Mouse (Mus musculus): ENCODE measurements around the gene Alg13. TPM values are rescaled to one million over a fixed set of nuclear protein-coding genes. Genes with fewer than 3 reads are reported as not detected.

The Alg13 gene
- polyA plus RNA-seq (2021; fragmentation: Nextera tagmentation): 4.1 and 5.6 TPM in 2 replicates
- long read RNA-seq, experiment 1, full-length matches to known transcripts: 18 of 22 reads
- long read RNA-seq, experiment 1, partial matches to known transcripts: 2 of 22 reads
- long read RNA-seq, experiment 1, other reads (novel, unspliced or antisense): 2 of 22 reads
- long read RNA-seq, experiment 2, partial matches to known transcripts: 1 of 5 reads
- long read RNA-seq, experiment 2, other reads (novel, unspliced or antisense): 0 of 5 reads

GRCm38 (mm10) chrX:144317548-144318163 lies at the start of gene Alg13:
TSS of gene Alg13 (plus strand) at chrX:144317804.

Other genes with a start within 250 kb of the Alg13 start
- gene A730046J19Rik, start 164.1 kb upstream of the Alg13 start, polyA plus RNA-seq (2021; fragmentation: Nextera tagmentation): 0.15 TPM in 1 of 2 replicates, not detected in the other
- not detected in 2 replicates for gene Trpc5os, start 138.8 kb downstream of the Alg13 start, polyA plus RNA-seq (2021; fragmentation: Nextera tagmentation)